Mouse (Mus musculus) left cerebral cortex, adult 18-20 months (tissue): Measurements from ENCODE around the gene Pax8. TPM values are rescaled to one million over a fixed set of nuclear protein-coding genes. Genes with fewer than 3 reads are reported as not detected.

Source experiments
- total RNA-seq, 2 experiments: library from RNA; stranded (reverse); gene quantifications; 2 replicates each; pipeline ENCODE4 v1.2.3; 2021

The Pax8 gene
- total RNA-seq, 2 experiments from 2014 or later = not detected

Other genes starting within 250 kb of the Pax8 start
- not detected for gene Il1f5, start 198.6 kb downstream of the Pax8 start, total RNA-seq
- not detected for gene Il1f10, start 184.4 kb downstream of the Pax8 start, total RNA-seq
- gene Il1rn, start 138.7 kb downstream of the Pax8 start, total RNA-seq = not detected
- gene Psd4, start 108.0 kb downstream of the Pax8 start, total RNA-seq = 1 to 10 TPM in 1 of 2 experiments, under 1 TPM in 1; 0.56 to 1.0 TPM